Mouse (Mus musculus) bone marrow macrophage, adult 2 months (primary cell): ENCODE measurements around the gene Lrrc46.

Experiments used
- CTCF ChIP-seq: IDR thresholded peaks from 2 replicates; pipeline ENCODE4 v1.5.1; 2012; ENCODE audit warnings: low read depth, mild to moderate bottlenecking, low read length, moderate library complexity
- POLR2A ChIP-seq: IDR thresholded peaks from 2 replicates; pipeline ENCODE4 v1.6.1; 2012; ENCODE audit warnings: mild to moderate bottlenecking, low read depth, low read length, borderline replicate concordance

- TF ChIP-seq CTCF (no peak), POLR2A (no peak)
These were observed 9.2 kb upstream of the Lrrc46 start, which contains the start of gene Osbpl7 for GRCm38 (mm10) chr11:97050216-97050943.
